Mouse (Mus musculus) layer of hippocampus, postnatal 36 days (tissue): ENCODE data around the gene Best2. TPM values are rescaled to one million over a fixed set of nuclear protein-coding genes. Genes with fewer than 3 reads are reported as not detected.

Experiments used
- DNase-seq, 2 experiments: peaks; one replicate each; pipeline ENCODE4 v3.0.0; 2022
- total RNA-seq, 2 experiments: library from RNA; stranded (reverse); gene quantifications; 2 replicates each; pipeline ENCODE4 v1.2.3; 2021

Gene Best2
- total RNA-seq, 2 experiments from 2014 or later, result not detected

GRCm38 (mm10) chr8:84981644-84982498, 32.5 kb downstream of the Best2 start:
- DNase-seq, result peak in 1 of 2 experiments; percentile 18

- peak in 1 of 2 experiments; percentile 35 for DNase-seq
These were observed 33.5 kb downstream of the Best2 start for GRCm38 (mm10) chr8:84980622-84981358.

GRCm38 (mm10) chr8:84979599-84980421, 34.5 kb downstream of the Best2 start:
- peak; percentile 94 for DNase-seq

- peak; percentile 95 to 97 for DNase-seq
These were observed 35.9 kb downstream of the Best2 start, which contains the start of gene Junb for GRCm38 (mm10) chr8:84978248-84978940. Junb (minus strand) TSS chr8:84978718.

- DNase-seq, result peak; percentile 63 to 67
These were observed 36.7 kb downstream of the Best2 start for GRCm38 (mm10) chr8:84977435-84978247.

- DNase-seq, result no peak
These were observed 37.4 kb downstream of the Best2 start for GRCm38 (mm10) chr8:84976763-84977434.

- DNase-seq, result peak; percentile 94 to 95
These were observed 38.1 kb downstream of the Best2 start for GRCm38 (mm10) chr8:84976031-84976762.

- peak; percentile 55 to 68 for DNase-seq
These were observed 38.9 kb downstream of the Best2 start for GRCm38 (mm10) chr8:84975434-84975833.

- no peak for DNase-seq
These were observed 39.7 kb downstream of the Best2 start for GRCm38 (mm10) chr8:84974543-84975142.

- DNase-seq, result peak in 1 of 2 experiments; percentile 20
These were observed 40.4 kb downstream of the Best2 start for GRCm38 (mm10) chr8:84973803-84974542.

- no peak for DNase-seq
These were observed 41.3 kb downstream of the Best2 start for GRCm38 (mm10) chr8:84973079-84973478.

- no peak for DNase-seq
These were observed 43.4 kb downstream of the Best2 start for GRCm38 (mm10) chr8:84970913-84971312.

- DNase-seq, result no peak
These were observed 44.1 kb downstream of the Best2 start for GRCm38 (mm10) chr8:84970135-84970790.

GRCm38 (mm10) chr8:84969241-84970134, 44.8 kb downstream of the Best2 start, which contains the start of the genes Gm49661, Prdx2 and Rnaseh2a:
Gm49661 (minus strand) TSS chr8:84969433.
Prdx2 (plus strand) TSS chr8:84969587.
Rnaseh2a (minus strand) TSS chr8:84969767.
- peak in 1 of 2 experiments; percentile 69 for DNase-seq

- DNase-seq, result no peak
These were observed 45.7 kb downstream of the Best2 start for GRCm38 (mm10) chr8:84968650-84969049.

- DNase-seq, result no peak
These were observed 46.6 kb downstream of the Best2 start for GRCm38 (mm10) chr8:84967532-84968304.
